Mouse (Mus musculus): ENCODE measurements around the gene Dek. TPM values are rescaled to one million over a fixed set of nuclear protein-coding genes. Genes with fewer than 3 reads are reported as not detected.
A peak's percentile ranks its signal among the peaks of the same experiment; 100 is the strongest.

Dek gene
- 18.9 and 35.7 TPM in 2 replicates for polyA plus RNA-seq (2012; rRNA removed)

DNA sequence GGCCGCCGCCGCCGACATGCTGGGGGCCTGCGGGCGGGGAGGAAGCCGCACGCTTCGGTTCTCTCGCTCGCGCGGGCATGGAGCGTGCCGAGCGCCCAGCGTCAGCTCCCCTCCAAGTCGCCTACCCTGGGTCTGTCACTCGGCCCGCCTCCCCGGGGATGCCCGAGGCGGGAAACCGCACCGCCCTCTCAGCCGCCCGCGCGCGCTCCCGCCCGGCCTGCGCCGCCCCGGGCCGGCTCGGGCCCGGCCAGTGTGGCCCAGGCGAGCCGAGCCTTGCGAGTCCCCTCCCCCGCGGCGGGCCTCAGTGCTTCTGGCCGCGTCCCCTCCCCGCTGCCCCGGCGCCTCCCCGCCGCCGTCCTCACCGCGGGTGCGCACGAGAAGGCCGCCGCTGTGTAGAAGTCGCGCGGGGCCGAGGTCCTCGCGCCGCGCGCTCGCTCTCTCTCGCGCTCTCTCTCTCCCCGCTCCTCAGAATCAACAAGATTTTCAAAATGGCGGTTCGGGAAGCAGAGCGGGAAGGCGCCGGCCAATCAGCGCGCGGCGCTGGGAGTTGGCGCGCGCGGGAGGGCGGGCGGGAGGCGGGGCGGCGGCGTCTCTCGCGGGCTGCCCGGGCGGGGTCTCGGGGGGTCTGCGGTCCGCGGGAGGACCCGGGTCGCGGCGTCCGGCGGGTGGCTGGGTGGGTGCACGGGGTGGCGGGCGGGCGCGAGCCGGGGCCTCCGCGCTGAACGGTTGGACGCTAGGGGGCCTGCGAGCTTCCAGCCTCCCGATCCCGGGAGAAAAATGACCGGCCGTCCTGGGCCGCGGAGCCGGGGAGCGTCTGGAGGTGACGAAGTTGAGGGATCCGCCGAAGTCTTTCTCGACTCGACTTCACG, at the start of gene Dek:
Dek (minus strand) TSS at position 491 of the 869 bp plus-strand sequence.
- Histone ChIP-seq H3K4me1 (ENCODE audit: control insufficient read depth, insufficient read depth, low read length) (peaks cover 4% of the 10 kb centered on the region; the same call in 1 of the 2 replicates), H3K4me3 (replicated peaks; ENCODE audit: extremely low read depth, low read depth, low read length) (peak within 1 kb of the TSS; percentile 98)
- DNase-seq, result peak; percentile 88
- under 1% methylated on average over 122 of the region's 129 CpGs for WGBS
- TF ChIP-seq POLR2A (IDR thresholded peaks at IDR 0.05; ENCODE audit: borderline replicate concordance, extremely low read depth, low read depth, low read length) (peak; percentile 51; the same call in 1 of the 2 replicates), CTCF (IDR thresholded peaks at IDR 0.05; ENCODE audit: insufficient read depth, low read length) (no peak)

DNA sequence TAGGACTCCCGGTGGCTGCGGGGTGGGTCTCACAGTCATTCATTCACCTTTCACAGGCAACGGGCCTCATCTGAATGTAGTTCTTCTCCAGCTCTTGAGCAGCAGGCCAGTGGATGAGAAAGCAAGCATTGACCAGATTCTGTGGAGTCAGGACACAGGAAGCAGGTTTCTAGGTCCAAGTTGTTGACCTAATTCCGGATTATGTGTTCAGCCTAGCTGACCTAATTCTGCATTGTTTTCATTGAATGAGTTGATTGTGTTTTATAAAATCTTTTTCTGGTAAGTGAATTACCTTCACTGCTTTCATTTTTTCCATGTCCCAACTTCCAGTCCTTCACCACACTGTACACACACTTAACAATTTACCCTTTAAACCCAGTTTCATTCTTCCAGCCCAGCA, 48.9 kb upstream of the Dek start:
- Histone ChIP-seq H3K4me3 (replicated peaks; ENCODE audit: extremely low read depth, low read depth, low read length) (no peak overlapping the region), H3K4me1 (ENCODE audit: control insufficient read depth, insufficient read depth, low read length) (peaks cover 3% of the 10 kb centered on the region)
- TF ChIP-seq POLR2A (IDR thresholded peaks at IDR 0.05; ENCODE audit: borderline replicate concordance, extremely low read depth, low read depth, low read length), result no peak
- TF ChIP-seq CTCF (IDR thresholded peaks at IDR 0.05; ENCODE audit: insufficient read depth, low read length), result no peak
- 50% methylated on average over 4 of the region's 4 CpGs for WGBS
- DNase-seq, result no peak

DNA sequence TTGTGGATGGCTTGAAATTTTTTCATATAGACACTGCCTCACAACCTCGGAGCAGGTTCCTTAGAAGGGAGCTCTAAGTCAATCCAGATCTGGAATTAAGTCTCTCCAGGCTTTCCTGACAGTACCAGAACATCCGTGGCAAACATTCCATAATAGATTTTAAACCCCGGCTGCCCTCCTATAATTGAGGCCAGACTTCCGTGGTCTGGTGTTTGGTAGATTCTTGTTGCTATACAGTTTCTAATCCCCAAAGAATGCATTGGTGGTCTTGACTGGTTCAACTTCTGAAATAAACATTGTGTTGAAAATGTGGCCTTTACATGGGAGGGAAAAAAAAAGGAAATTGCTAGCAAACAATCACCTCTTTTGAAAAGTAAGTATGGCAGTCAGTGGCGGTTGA, 47.2 kb upstream of the Dek start:
- H3K4me1 ChIP-seq (ENCODE audit: control insufficient read depth, insufficient read depth, low read length), result peaks cover 3% of the 10 kb centered on the region
- H3K4me3 ChIP-seq (replicated peaks; ENCODE audit: extremely low read depth, low read depth, low read length), result no peak overlapping the region
- no peak for DNase-seq
- TF ChIP-seq POLR2A (IDR thresholded peaks at IDR 0.05; ENCODE audit: borderline replicate concordance, extremely low read depth, low read depth, low read length) (no peak), CTCF (IDR thresholded peaks at IDR 0.05; ENCODE audit: insufficient read depth, low read length) (no peak)
- WGBS, result 84% methylated on average over 5 of the region's 5 CpGs

DNA sequence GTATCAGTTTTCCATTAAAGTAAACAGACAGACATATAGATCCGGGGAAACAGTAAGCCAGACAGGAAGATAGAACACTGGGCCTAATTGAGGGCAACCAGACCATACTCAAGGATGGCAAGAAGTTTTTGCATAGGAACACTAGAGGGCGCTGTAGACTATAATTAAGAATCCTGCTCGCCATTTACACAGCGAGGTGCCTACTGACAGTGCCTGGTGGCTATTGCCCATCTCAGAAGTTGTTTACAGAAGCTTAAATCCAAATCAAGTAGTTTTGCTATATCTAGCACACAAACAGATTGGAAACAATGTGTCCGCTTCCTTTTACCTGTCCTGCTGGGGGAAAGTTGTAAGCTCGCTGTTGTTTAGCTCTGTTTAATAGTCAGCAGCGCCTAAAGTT, 46.4 kb upstream of the Dek start:
- no peak for TF ChIP-seq POLR2A (IDR thresholded peaks at IDR 0.05; ENCODE audit: borderline replicate concordance, extremely low read depth, low read depth, low read length)
- peak; percentile 62 for TF ChIP-seq CTCF (IDR thresholded peaks at IDR 0.05; ENCODE audit: insufficient read depth, low read length)
- Histone ChIP-seq H3K4me3 (replicated peaks; ENCODE audit: extremely low read depth, low read depth, low read length) (no peak overlapping the region), H3K4me1 (ENCODE audit: control insufficient read depth, insufficient read depth, low read length) (peaks cover 3% of the 10 kb centered on the region)
- peak; percentile 13 for DNase-seq
- 40% methylated on average over 7 of the region's 7 CpGs for WGBS

DNA sequence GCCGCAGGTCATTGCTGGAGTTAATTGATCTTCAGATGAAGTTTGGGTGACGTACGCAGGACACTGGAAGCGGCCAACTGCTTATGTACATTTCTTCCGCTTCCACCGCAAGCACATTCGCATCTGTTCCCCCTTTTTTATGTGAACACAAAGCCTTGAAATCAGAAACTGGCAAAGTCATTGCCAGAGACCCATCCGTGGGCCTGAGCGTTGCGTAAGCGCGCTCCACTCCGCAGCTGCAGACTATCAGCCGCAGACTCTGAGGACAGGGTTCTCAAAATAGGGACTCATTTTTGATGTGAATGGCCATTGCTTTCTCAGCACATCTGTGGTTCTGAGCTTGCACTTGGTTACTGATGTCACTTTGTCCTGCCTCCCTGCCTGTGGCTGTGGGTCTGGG, 45.1 kb upstream of the Dek start:
- DNase-seq, result no peak

DNA sequence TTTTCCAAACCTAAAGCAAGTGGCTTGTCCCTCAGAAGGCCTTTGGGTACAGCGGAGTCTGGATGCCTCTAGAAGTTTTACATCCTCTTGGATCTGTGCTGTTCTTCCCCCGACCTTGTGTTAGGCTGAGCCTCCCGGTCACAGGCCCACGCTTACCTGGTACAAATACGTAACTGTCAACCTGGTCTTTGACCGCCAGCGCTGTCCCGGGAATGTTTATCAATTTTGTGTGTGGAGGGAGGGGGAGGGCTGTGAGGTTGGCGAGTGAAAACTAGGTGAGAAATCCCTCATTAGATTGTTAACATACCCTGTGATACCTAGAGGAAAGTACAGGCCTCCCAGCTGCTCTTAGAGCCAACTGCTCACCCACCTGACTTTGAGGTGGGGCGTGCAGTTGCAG, 44.0 kb upstream of the Dek start:
- 86% methylated on average over 10 of the region's 10 CpGs for WGBS
- H3K4me1 ChIP-seq (ENCODE audit: control insufficient read depth, insufficient read depth, low read length), result peaks cover 3% of the 10 kb centered on the region
- TF ChIP-seq POLR2A (IDR thresholded peaks at IDR 0.05; ENCODE audit: borderline replicate concordance, extremely low read depth, low read depth, low read length), result no peak
- TF ChIP-seq CTCF (IDR thresholded peaks at IDR 0.05; ENCODE audit: insufficient read depth, low read length), result no peak
- H3K4me3 ChIP-seq (replicated peaks; ENCODE audit: extremely low read depth, low read depth, low read length), result no peak overlapping the region
- DNase-seq, result no peak

More for the DNA sequence above, 45.1 kb upstream of the Dek start:
- Histone ChIP-seq H3K4me1 (ENCODE audit: control insufficient read depth, insufficient read depth, low read length) (peaks cover 3% of the 10 kb centered on the region), H3K4me3 (replicated peaks; ENCODE audit: extremely low read depth, low read depth, low read length) (no peak overlapping the region)
- WGBS, result 83% methylated on average over 14 of the region's 14 CpGs
- no peak for TF ChIP-seq CTCF (IDR thresholded peaks at IDR 0.05; ENCODE audit: insufficient read depth, low read length)
- TF ChIP-seq POLR2A (IDR thresholded peaks at IDR 0.05; ENCODE audit: borderline replicate concordance, extremely low read depth, low read depth, low read length), result no peak

DNA sequence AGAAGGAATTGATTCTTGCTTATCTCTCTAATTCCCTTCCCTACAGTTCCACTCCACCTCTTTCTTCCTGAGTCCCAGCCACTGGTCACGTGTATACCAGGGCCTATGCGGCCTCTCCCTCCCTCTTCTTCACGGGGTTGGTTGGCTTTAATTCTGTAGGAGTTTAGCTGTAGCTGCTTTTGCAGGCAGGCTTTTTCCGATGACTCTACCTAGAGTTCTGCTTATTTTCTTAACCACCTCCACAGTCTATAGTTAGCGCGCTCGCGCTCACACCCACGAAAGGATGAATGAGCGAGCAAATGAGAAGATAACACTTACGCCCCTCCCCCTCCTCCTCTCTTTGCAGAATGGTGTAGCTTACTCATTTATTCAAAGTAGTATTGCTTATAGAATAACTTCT, 42.6 kb upstream of the Dek start:
- 61% methylated on average over 11 of the region's 11 CpGs for WGBS
- H3K4me1 ChIP-seq (ENCODE audit: control insufficient read depth, insufficient read depth, low read length), result no peaks in the 10 kb centered on the region; the same call in none of the 2 replicates
- no peak overlapping the region for H3K4me3 ChIP-seq (replicated peaks; ENCODE audit: extremely low read depth, low read depth, low read length)
- DNase-seq, result no peak
- no peak for TF ChIP-seq POLR2A (IDR thresholded peaks at IDR 0.05; ENCODE audit: borderline replicate concordance, extremely low read depth, low read depth, low read length)
- no peak for TF ChIP-seq CTCF (IDR thresholded peaks at IDR 0.05; ENCODE audit: insufficient read depth, low read length)

DNA sequence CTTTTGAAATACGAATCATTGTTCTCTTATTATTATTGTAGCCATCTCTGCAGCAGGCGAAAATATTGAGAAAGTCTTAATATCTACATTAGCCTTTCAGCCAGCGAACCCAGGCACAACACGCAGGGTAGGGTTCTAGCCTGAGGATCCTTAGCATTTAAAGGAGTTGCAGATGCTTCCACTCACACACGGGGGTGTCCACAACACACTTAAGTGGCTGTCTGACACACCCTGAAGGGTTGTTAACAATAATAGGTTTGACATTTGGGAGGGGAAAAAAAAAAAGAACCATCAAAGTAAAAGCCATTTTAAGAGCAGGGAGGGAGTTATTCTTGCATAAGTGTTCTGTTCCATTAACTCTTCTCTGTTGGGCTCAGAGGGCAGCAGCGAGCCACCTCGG, 40.4 kb upstream of the Dek start:
- TF ChIP-seq POLR2A (IDR thresholded peaks at IDR 0.05; ENCODE audit: borderline replicate concordance, extremely low read depth, low read depth, low read length) (no peak), CTCF (IDR thresholded peaks at IDR 0.05; ENCODE audit: insufficient read depth, low read length) (no peak)
- 66% methylated on average over 7 of the region's 7 CpGs for WGBS

DNA sequence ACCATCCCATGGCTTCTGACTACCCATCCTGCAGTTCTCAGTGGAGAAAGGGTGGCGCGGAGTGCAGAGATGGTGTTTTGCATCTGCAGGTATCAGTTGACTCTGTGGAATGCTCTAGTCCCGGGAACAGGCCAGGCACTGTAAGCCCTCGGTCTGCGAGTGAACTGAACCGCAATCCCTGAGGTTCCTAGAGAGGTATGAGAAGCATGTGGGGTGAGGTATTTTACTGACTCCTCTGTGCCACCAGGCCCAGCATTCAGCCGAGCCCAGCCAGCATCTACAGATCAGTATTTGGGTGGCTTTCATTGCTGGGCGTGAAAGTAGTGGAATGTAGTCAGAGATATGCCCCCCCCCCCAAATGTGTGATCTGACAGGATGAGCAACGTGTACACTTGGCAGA, 39.9 kb upstream of the Dek start:
- WGBS, result 63% methylated on average over 9 of the region's 9 CpGs
- TF ChIP-seq CTCF (IDR thresholded peaks at IDR 0.05; ENCODE audit: insufficient read depth, low read length) (no peak), POLR2A (IDR thresholded peaks at IDR 0.05; ENCODE audit: borderline replicate concordance, extremely low read depth, low read depth, low read length) (no peak)
- no peak overlapping the region for H3K4me3 ChIP-seq (replicated peaks; ENCODE audit: extremely low read depth, low read depth, low read length)
- no peaks in the 10 kb centered on the region for H3K4me1 ChIP-seq (ENCODE audit: control insufficient read depth, insufficient read depth, low read length)
- DNase-seq, result no peak

More for the DNA sequence above, 40.4 kb upstream of the Dek start:
- H3K4me1 ChIP-seq (ENCODE audit: control insufficient read depth, insufficient read depth, low read length), result no peaks in the 10 kb centered on the region
- no peak overlapping the region for H3K4me3 ChIP-seq (replicated peaks; ENCODE audit: extremely low read depth, low read depth, low read length)
- DNase-seq, result no peak

DNA sequence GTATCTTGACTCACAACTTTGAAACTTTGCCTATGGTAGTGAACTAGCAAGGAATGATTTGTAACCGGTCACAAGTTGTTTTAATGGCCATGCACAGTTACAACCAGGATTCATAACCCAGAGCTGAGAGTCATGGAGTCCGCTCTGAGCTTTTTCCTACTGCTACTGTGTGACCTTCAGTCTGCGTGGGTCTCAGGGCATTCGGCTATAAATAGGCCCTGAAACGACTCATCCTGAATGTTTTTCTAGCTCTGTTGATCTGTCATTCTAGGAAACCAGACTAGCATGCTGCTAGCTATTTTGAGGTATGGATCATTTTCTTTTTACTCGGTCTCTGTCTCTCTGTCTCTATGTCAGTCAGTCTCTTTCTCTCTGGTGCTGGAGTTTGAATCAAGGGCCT, 36.8 kb upstream of the Dek start:
- TF ChIP-seq POLR2A (IDR thresholded peaks at IDR 0.05; ENCODE audit: borderline replicate concordance, extremely low read depth, low read depth, low read length) (no peak), CTCF (IDR thresholded peaks at IDR 0.05; ENCODE audit: insufficient read depth, low read length) (no peak)
- H3K4me1 ChIP-seq (ENCODE audit: control insufficient read depth, insufficient read depth, low read length), result no peaks in the 10 kb centered on the region
- 74% methylated on average over 6 of the region's 6 CpGs for WGBS
- DNase-seq, result no peak
- no peak overlapping the region for H3K4me3 ChIP-seq (replicated peaks; ENCODE audit: extremely low read depth, low read depth, low read length)

Data from lung, adult 2 months (tissue).